Comparison of ENCODE assay signal across 9 mouse cellular contexts in the genomic region with DNA sequence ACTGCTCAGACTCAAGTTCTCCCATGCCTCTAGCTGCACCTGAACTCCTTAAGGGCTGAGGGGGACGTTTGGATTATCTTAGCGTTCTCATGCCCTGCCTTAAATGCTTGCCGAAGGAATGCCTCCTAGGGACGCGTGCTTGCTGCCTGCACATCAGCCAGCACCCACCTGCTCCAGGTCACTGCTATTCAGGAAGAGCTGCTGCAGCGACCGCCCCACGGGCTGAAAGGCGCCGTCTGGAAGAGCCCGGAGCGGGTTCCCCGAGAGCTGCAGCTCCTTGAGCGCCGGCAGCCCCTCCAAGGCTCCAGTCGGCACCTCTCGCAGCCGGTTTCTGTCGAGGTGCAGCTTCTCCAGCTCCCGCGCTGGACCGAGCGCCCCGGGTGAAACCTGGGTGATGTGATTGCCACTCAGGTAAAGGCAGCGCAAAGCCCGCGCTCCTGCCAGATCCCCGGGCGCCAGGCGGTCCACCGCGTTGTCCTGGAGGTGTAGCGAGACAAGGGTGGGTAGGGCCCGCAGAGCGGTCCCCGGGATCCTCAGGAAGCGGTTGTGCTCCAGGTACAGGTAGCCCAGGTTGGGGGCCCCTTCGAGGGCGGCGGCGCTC. TPM values are rescaled to one million over a fixed set of nuclear protein-coding genes. Genes with fewer than 3 reads are reported as not detected.
A peak's percentile ranks its signal among the peaks of the same experiment; 100 is the strongest.
DNase-seq lines count a peak whose midpoint lies in the region; ATAC-seq and TF ChIP-seq lines count a peak whose summit lies in the region.
"Had no signal": no experiment of that assay in that cellular context is flagged by ENCODE, and none has a peak within 500 bp of the region (broad histone marks: within the 10 kb centered on the region; RNA-seq: fewer than 3 reads in every experiment).

No protein-coding gene starts in this region.

- peaks cover 52% of the 10 kb centered on the region for H3K27me3 ChIP-seq in embryonic facial prominence, embryonic 12.5 days
- no peaks in the 10 kb centered on the region for H3K27me3 ChIP-seq in hindbrain, postnatal 0 days (ENCODE audit: insufficient read depth, low read length)

- H3K27ac ChIP-seq in left cerebral cortex, adult 2 months, result peak overlapping the region; percentile 28; the same call in 1 of the 2 replicates
- no peak overlapping the region for H3K27ac ChIP-seq in embryonic facial prominence, embryonic 12.5 days
- H3K27ac ChIP-seq in hindbrain, postnatal 0 days, result peak overlapping the region; percentile 73

- WGBS in embryonic facial prominence, embryonic 12.5 days, result 3% methylated on average over 41 of the region's 41 CpGs
- 4% methylated on average over 41 of the region's 41 CpGs for whole genome bisulfite sequencing in hindbrain, postnatal 0 days

- H3K9me3 ChIP-seq in embryonic facial prominence, embryonic 12.5 days, result no peaks in the 10 kb centered on the region
- no peaks in the 10 kb centered on the region for H3K9me3 ChIP-seq in hindbrain, postnatal 0 days (ENCODE audit: low read length)

- peak in 1 of 2 experiments; percentile 19 for DNase-seq in left cerebral cortex, adult 2 months (ENCODE audit: extremely low spot score in 1 of 2, low spot score in 2 of 2)
- DNase-seq in left cerebral cortex, postnatal 4 days, result no peak
- peak; percentile 39 for DNase-seq in hindbrain, postnatal 0 days (ENCODE audit: low spot score)
- DNase-seq in neural tube, embryonic 10.5 days (ENCODE audit: extremely low spot score, low spot score), result peak; percentile 28
- DNase-seq in adrenal gland, postnatal 4 days (ENCODE audit: low spot score in 2 of 2), result no peak
- DNase-seq in adrenal gland, adult 2 months, result no peak
- no peak for DNase-seq in thymus, postnatal 36 days

- H3K36me3 ChIP-seq in embryonic facial prominence, embryonic 12.5 days, result no peaks in the 10 kb centered on the region
- no peaks in the 10 kb centered on the region for H3K36me3 ChIP-seq in hindbrain, postnatal 0 days (ENCODE audit: insufficient read depth, low read length)

- peaks cover 8% of the 10 kb centered on the region; the same call in 1 of the 2 replicates for H3K4me1 ChIP-seq in embryonic facial prominence, embryonic 12.5 days
- H3K4me1 ChIP-seq in hindbrain, postnatal 0 days (ENCODE audit: insufficient read depth, low read length), result peaks cover 11% of the 10 kb centered on the region

- H3K4me2 ChIP-seq in embryonic facial prominence, embryonic 12.5 days (replicated peaks), result peak overlapping the region; percentile 99
- peak overlapping the region; percentile 85 for H3K4me2 ChIP-seq in hindbrain, postnatal 0 days (ENCODE audit: low read depth, low read length)

- no peak for ATAC-seq in embryonic facial prominence, embryonic 12.5 days (ENCODE audit: insufficient number of reproducible peaks, insufficient read depth, low FRiP score, low TSS enrichment)
- peak; percentile 2; the same call in 1 of the 2 replicates for ATAC-seq in hindbrain, postnatal 0 days

- intact Hi-C loops in left cerebral cortex, adult 2 months (cut with DNase I), result no loop called here
- intact Hi-C loops in left cerebral cortex, postnatal 4 days (cut with DNase I), result no loop called here

- H3K4me3 ChIP-seq in left cerebral cortex, adult 2 months, result peak overlapping the region; percentile 55
- peak overlapping the region; percentile 61 for H3K4me3 ChIP-seq in embryonic facial prominence, embryonic 12.5 days
- peak overlapping the region; percentile 54 for H3K4me3 ChIP-seq in hindbrain, postnatal 0 days (ENCODE audit: low read length)

- TF ChIP-seq CTCF in left cerebral cortex, adult 2 months (IDR thresholded peaks at IDR 0.05), result no peak
- TF ChIP-seq CTCF in hindbrain, postnatal 0 days (IDR thresholded peaks at IDR 0.05; ENCODE audit: low read depth), result no peak

- peak overlapping the region; percentile 67 for H3K9ac ChIP-seq in embryonic facial prominence, embryonic 12.5 days
- peak overlapping the region; percentile 85 for H3K9ac ChIP-seq in hindbrain, postnatal 0 days (replicated peaks; ENCODE audit: low read length)

RNA-seq across cellular contexts. Expression of gene Chadl, which starts 3.6 kb away (rescaled TPM):
- 10 to 100 TPM; 12.2 to 13.8 TPM for total RNA-seq in left cerebral cortex, adult 2 months (2021)
- 10 to 100 TPM; 25.3 to 26.6 TPM for total RNA-seq in left cerebral cortex, postnatal 4 days (2021)
- polyA plus RNA-seq in embryonic facial prominence, embryonic 12.5 days (2016; fragmentation: Nextera tagmentation; extraction: Ambion mirVana), result 7.6 and 8.5 TPM in 2 replicates
- 43.1 and 64.4 TPM in 2 replicates for total RNA-seq in hindbrain, postnatal 0 days (2014; rRNA removed)
- polyA plus RNA-seq in hindbrain, postnatal 0 days (2015; fragmentation: Nextera tagmentation; extraction: Ambion mirVana), result 45.1 and 45.6 TPM in 2 replicates
- 1 to 10 TPM; 3.9 to 4.3 TPM for total RNA-seq in adrenal gland, postnatal 4 days (2021)
- 1 to 10 TPM; 2.3 to 4.4 TPM for total RNA-seq in adrenal gland, adult 2 months (2021)
- polyA plus RNA-seq in adrenal gland, adult 2 months (2012; rRNA removed), result 32.2 and 38.7 TPM in 2 replicates
- total RNA-seq: common myeloid progenitor, adult 5-6 weeks had no signal

RNA-seq across cellular contexts. Expression of gene L3mbtl2, which starts 29.8 kb away (rescaled TPM):
- 10 to 100 TPM; 35.0 to 38.8 TPM for total RNA-seq in left cerebral cortex, adult 2 months (2021)
- 10 to 100 TPM; 35.6 to 39.8 TPM for total RNA-seq in left cerebral cortex, postnatal 4 days (2021)
- 24.5 and 27.7 TPM in 2 replicates for polyA plus RNA-seq in embryonic facial prominence, embryonic 12.5 days (2016; fragmentation: Nextera tagmentation; extraction: Ambion mirVana)
- total RNA-seq in hindbrain, postnatal 0 days (2014; rRNA removed), result 29.9 and 31.4 TPM in 2 replicates
- 27.1 and 27.6 TPM in 2 replicates for polyA plus RNA-seq in hindbrain, postnatal 0 days (2015; fragmentation: Nextera tagmentation; extraction: Ambion mirVana)
- total RNA-seq in adrenal gland, postnatal 4 days (2021), result 10 to 100 TPM; 22.7 to 23.6 TPM
- total RNA-seq in adrenal gland, adult 2 months (2021), result 10 to 100 TPM; 15.7 to 22.1 TPM
- polyA plus RNA-seq in adrenal gland, adult 2 months (2012; rRNA removed), result 11.2 and 12.8 TPM in 2 replicates

RNA-seq across cellular contexts. Expression of gene Zc3h7b, which starts 51.4 kb away (rescaled TPM):
- 100 to 1,000 TPM; 160 to 179 TPM for total RNA-seq in left cerebral cortex, adult 2 months (2021)
- 100 to 1,000 TPM; 219 to 235 TPM for total RNA-seq in left cerebral cortex, postnatal 4 days (2021)
- 36.4 and 41.1 TPM in 2 replicates for polyA plus RNA-seq in embryonic facial prominence, embryonic 12.5 days (2016; fragmentation: Nextera tagmentation; extraction: Ambion mirVana)
- total RNA-seq in hindbrain, postnatal 0 days (2014; rRNA removed), result 136 and 148 TPM in 2 replicates
- polyA plus RNA-seq in hindbrain, postnatal 0 days (2015; fragmentation: Nextera tagmentation; extraction: Ambion mirVana), result 31.4 and 34.5 TPM in 2 replicates
- 10 to 100 TPM; 94.6 to 98.5 TPM for total RNA-seq in adrenal gland, postnatal 4 days (2021)
- 10 to 100 TPM; 62.9 to 87.9 TPM for total RNA-seq in adrenal gland, adult 2 months (2021)
- 54.0 and 60.6 TPM in 2 replicates for polyA plus RNA-seq in adrenal gland, adult 2 months (2012; rRNA removed)

RNA-seq across cellular contexts. Expression of gene Rangap1, which starts 51.9 kb away (rescaled TPM):
- total RNA-seq in left cerebral cortex, adult 2 months (2021), result 100 to 1,000 TPM; 214 to 229 TPM
- total RNA-seq in left cerebral cortex, postnatal 4 days (2021), result 100 to 1,000 TPM; 170 to 180 TPM
- 121 and 123 TPM in 2 replicates for polyA plus RNA-seq in embryonic facial prominence, embryonic 12.5 days (2016; fragmentation: Nextera tagmentation; extraction: Ambion mirVana)
- 147 and 151 TPM in 2 replicates for total RNA-seq in hindbrain, postnatal 0 days (2014; rRNA removed)
- 124 and 128 TPM in 2 replicates for polyA plus RNA-seq in hindbrain, postnatal 0 days (2015; fragmentation: Nextera tagmentation; extraction: Ambion mirVana)
- total RNA-seq in adrenal gland, postnatal 4 days (2021), result 10 to 100 TPM; 53.6 to 62.6 TPM
- 10 to 100 TPM; 57.1 to 73.0 TPM for total RNA-seq in adrenal gland, adult 2 months (2021)
- polyA plus RNA-seq in adrenal gland, adult 2 months (2012; rRNA removed), result 20.8 and 24.9 TPM in 2 replicates

Comparison
In these comparisons a context has a peak if more than half of its experiments do, and no peak if none do; other contexts are left out.
1. DNase-seq: peak in hindbrain, postnatal 0 days (single experiment) and neural tube, embryonic 10.5 days (single experiment); none in left cerebral cortex, postnatal 4 days (single experiment), adrenal gland, postnatal 4 days (0 of 2), adrenal gland, adult 2 months (single experiment) and thymus, postnatal 36 days (0 of 2).
2. Peak in every context shown above with its lines, with median percentiles within 50 percentile points of each other: H3K4me3 ChIP-seq.